Mouse (Mus musculus) neural tube, embryonic 11.5 days (tissue): ENCODE measurements at regions not wholly inside any gene's neighbourhood (a gene's known extent, or its start where the extent isn't known, plus 50 kb on each side); places are given as distances from the start of the nearest gene placed in this dataset.

Source experiments
- ATAC-seq: fragments of 200-750 bp; cut with Nextera tagmentation; 2 replicates; pipeline ENCODE4 v1.8.0; 2017; ENCODE audit warnings: moderate number of reproducible peaks, mild to moderate bottlenecking, moderate TSS enrichment, moderate library complexity; ENCODE audit not compliant: insufficient read depth, low FRiP score, low TSS enrichment
- DNase-seq: peaks from one replicate; pipeline ENCODE4 v3.0.0-alpha.2; 2015; ENCODE audit warnings: low spot score
- H3K27ac ChIP-seq: fragments of 300-500 bp; sonication (generic); 2 replicates; pipeline ENCODE4 v1.5.1; 2014; ENCODE audit warnings: low read depth, mild to moderate bottlenecking, low read length
- H3K27me3 ChIP-seq: fragments of 300-500 bp; sonication (generic); 2 replicates; pipeline ENCODE4 v1.6.1; 2014; ENCODE audit warnings: mild to moderate bottlenecking, low read length, mixed read lengths; ENCODE audit not compliant: control insufficient read depth, insufficient read depth
- H3K36me3 ChIP-seq: fragments of 300-500 bp; sonication (generic); 2 replicates; pipeline ENCODE4 v1.6.1; 2014; ENCODE audit warnings: mild to moderate bottlenecking, low read length, moderate library complexity, mixed read lengths; ENCODE audit not compliant: control insufficient read depth, insufficient read depth
- H3K4me1 ChIP-seq: fragments of 300-500 bp; sonication (generic); 2 replicates; pipeline ENCODE4 v1.6.1; 2014; ENCODE audit warnings: low read length, mixed read lengths; ENCODE audit not compliant: control insufficient read depth, insufficient read depth
- H3K4me2 ChIP-seq: fragments of 300-500 bp; sonication (generic); 2 replicates; pipeline ENCODE4 v1.6.1; 2014; ENCODE audit warnings: low read depth, mild to moderate bottlenecking, moderate library complexity
- H3K4me3 ChIP-seq: fragments of 300-500 bp; sonication (generic); 2 replicates; pipeline ENCODE4 v1.5.1; 2014; ENCODE audit warnings: low read depth, low read length
- H3K9ac ChIP-seq: fragments of 300-500 bp; sonication (generic); 2 replicates; pipeline ENCODE4 v1.6.1; 2014; ENCODE audit warnings: mild to moderate bottlenecking, low read length
- H3K9me3 ChIP-seq: fragments of 300-500 bp; sonication (generic); 2 replicates; pipeline ENCODE4 v1.6.1; 2016; ENCODE audit warnings: low read length; ENCODE audit not compliant: control insufficient read depth
- WGBS: fragments of 180-500 bp; shearing (Covaris S2); extraction: QIAGEN DNeasy Blood & Tissue Kit; methylation state at CpG from one replicate; pipeline ENCODE4 v1.1.7; 2014; 5-methylcytosine and 5-hydroxymethylcytosine counted together

DNA sequence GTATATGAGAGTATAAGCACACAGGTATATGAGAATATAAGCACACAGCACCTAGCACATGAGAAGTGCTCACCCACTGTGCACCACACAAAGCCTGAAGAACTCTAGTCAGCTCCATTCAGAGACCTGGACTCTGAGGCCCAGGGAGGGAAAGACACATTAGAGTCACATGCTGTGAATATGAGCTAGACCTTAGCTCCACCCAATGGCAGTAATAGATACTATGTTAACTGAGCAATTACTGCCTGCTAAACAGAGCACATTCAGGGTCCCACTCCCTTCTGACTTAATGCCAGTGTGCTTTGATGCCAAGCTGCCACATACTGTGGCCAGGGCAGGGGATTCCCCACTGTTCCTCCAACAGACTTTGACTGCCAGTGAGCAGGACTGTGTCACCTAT lies 89.2 kb downstream of the Gm26897 start:
- Histone ChIP-seq H3K4me3 (no peak overlapping the region), H3K27me3 (no peaks in the 10 kb centered on the region), H3K27ac (no peak overlapping the region), H3K4me2 (no peak overlapping the region), H3K36me3 (no peaks in the 10 kb centered on the region), H3K9me3 (no peaks in the 10 kb centered on the region), H3K4me1 (0 out of 2 replicates have a peak, but pooled peaks cover 3% of the 10 kb centered on the region), H3K9ac (no peak overlapping the region)
- no peak for ATAC-seq
- DNase-seq = peak; percentile 8

DNA sequence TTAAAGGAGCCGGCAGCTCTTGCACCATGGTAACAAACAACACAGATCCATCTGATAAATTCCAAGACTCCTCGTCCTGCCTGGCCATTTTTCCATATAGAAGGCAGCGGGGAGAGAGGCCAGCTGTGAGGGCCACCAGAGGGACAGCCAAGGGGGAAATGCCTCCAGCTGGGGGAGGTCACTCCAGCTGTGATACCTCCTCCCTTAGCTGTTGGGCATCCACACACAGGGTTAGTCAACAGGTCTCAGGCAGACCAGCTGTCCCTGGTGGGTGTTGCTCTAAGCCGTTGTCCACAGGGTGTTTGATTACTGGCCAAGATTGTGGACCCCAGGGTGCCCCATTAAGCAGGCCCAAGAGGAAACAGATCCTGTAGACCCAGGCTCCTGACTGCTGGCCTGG lies 89.7 kb downstream of the Gm26897 start:
- 36% methylated on average over 4 of the region's 4 CpGs for WGBS
- DNase-seq = no peak
- Histone ChIP-seq H3K4me3 (no peak overlapping the region), H3K4me2 (no peak overlapping the region), H3K27me3 (no peaks in the 10 kb centered on the region), H3K27ac (no peak overlapping the region), H3K9me3 (no peaks in the 10 kb centered on the region), H3K9ac (no peak overlapping the region), H3K36me3 (no peaks in the 10 kb centered on the region), H3K4me1 (0 out of 2 replicates have a peak, but pooled peaks cover 3% of the 10 kb centered on the region)
- no peak for ATAC-seq

DNA sequence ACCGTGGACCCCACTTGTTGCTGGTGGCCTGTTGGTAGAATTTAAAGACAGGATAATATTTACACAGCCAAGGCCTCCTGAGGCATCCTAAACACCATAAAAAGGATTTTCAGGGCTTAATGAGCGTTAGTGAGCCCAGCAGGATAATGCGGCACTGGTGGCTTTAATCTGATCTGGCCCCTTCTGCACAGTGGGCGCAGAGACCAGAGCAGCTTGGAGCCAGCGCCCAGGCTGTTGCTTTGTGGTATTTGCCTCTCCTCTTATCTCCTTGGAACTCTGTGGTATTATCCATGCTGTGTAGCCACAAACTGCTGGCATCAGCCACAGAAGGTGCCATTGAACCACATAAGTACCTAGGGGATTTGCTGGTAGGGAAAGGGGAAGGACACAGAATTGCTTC lies 90.1 kb downstream of the Gm26897 start:
- Histone ChIP-seq H3K9me3 (no peaks in the 10 kb centered on the region), H3K27me3 (no peaks in the 10 kb centered on the region), H3K4me3 (no peak overlapping the region), H3K27ac (no peak overlapping the region), H3K9ac (no peak overlapping the region; the same call in 1 of the 2 replicates), H3K4me2 (no peak overlapping the region), H3K36me3 (no peaks in the 10 kb centered on the region), H3K4me1 (0 out of 2 replicates have a peak, but pooled peaks cover 3% of the 10 kb centered on the region)
- DNase-seq (no peak), ATAC-seq (no peak)
- WGBS = 28% methylated on average over 5 of the region's 5 CpGs

DNA sequence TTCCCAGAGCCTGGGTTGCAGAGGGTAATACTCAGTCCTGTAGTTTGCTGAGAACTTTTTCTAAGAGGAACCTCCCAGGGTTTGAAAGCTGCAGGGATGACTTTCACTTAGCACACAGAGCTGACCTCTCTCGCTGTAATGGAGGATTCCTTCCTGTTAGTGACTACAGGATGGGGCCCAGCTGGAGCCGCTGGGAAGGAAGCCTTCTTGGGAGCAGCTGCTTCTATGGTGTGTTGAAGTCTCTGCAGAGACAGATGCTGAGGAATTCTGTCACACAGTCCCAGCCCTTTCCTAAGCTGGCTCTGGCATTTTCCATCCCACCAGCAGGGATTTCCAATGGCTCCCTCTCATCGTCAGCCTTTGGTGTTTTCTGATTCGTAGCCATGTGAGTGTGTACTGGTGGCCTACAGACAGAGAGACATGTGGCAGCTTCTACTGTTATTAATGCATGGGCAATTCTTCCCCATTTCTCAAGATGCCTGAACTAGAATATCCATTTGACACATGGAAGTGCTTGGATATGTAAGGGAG lies 90.9 kb downstream of the Gm26897 start:
- Histone ChIP-seq H3K36me3 (no peaks in the 10 kb centered on the region), H3K27ac (no peak overlapping the region; the same call in 1 of the 2 replicates), H3K4me3 (no peak overlapping the region), H3K4me1 (0 out of 2 replicates have a peak, but pooled peaks cover 3% of the 10 kb centered on the region), H3K4me2 (no peak overlapping the region), H3K9me3 (no peaks in the 10 kb centered on the region), H3K9ac (no peak overlapping the region), H3K27me3 (no peaks in the 10 kb centered on the region)
- WGBS = 63% methylated on average over 4 of the region's 4 CpGs
- ATAC-seq = no peak
- DNase-seq = no peak

DNA sequence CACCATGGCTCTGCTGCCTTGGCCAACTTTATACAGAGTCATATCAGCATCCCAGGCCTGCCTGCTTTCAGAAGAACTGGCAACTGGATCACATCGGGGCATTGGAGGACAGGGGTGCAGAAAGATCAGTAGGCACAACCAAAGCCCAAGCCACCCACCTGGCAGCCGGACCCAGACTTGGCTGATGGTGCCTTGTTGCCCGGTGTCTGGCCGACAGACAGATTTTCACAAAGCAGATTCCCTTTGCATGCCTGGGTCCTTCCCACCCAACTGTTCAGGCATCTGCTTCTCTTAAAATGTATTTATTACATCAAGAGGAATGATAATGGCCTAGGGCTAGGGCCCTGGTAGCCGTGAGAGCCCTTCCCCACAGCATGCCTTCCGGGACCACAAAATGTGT lies 96.2 kb downstream of the Gm26897 start:
- no peak overlapping the region for H3K27ac ChIP-seq
- H3K4me2 ChIP-seq = no peak overlapping the region
- WGBS = 85% methylated on average over 6 of the region's 6 CpGs
- no peak for ATAC-seq
- no peak overlapping the region for H3K9ac ChIP-seq
- no peak overlapping the region for H3K4me3 ChIP-seq
- H3K9me3 ChIP-seq = no peaks in the 10 kb centered on the region
- H3K4me1 ChIP-seq = no peaks in the 10 kb centered on the region
- no peak for DNase-seq
- H3K36me3 ChIP-seq = no peaks in the 10 kb centered on the region
- no peaks in the 10 kb centered on the region for H3K27me3 ChIP-seq

DNA sequence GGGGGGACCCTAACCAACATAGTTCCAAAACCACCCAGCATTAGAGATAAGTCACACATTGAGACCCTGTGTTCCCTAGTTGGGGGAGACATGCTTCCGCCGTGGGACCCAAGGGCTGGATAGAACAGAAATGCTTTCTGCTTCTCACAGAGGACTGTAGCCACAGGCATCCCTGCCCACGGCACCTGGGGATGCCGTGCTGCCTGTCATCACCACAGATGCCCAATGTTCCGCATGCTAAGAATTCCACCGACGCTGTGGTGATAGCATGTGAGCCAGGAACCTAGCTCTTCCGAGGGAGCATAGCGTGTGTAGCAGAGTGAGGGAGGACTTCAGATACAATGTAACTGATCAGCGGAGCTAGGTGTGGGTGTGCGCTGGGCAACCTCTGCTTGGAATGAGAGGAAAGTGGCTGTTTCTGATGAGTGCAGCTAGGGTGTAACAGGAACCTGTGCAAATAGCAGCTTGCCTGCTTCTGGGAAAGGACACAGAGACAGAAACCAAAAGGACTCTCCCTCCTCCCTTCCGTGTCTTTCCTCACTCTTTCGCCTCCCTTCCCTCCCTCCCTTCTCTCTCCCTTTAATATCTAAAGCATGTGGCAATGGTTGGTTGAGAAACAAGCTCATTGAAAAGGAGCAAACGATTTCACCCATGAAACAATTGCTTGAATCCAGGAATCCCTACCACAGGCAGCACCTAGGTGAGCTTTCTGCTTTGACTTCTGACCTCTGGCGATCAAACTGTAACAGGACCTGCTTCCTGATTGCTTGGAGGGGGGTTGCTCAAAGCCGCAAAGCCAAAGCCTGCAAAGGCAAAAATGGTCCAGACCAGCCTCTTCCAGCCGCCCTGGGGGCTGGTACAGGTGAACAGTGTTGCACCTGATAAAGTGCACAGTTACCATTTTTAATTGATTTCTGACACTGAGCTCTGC lies 102.3 kb downstream of the Gm26897 start:
- Histone ChIP-seq H3K4me3 (no peak overlapping the region), H3K36me3 (no peaks in the 10 kb centered on the region), H3K9ac (no peak overlapping the region), H3K27ac (no peak overlapping the region), H3K9me3 (no peaks in the 10 kb centered on the region), H3K27me3 (no peaks in the 10 kb centered on the region), H3K4me1 (peaks cover 7% of the 10 kb centered on the region; the same call in 1 of the 2 replicates), H3K4me2 (no peak overlapping the region)
- WGBS = 52% methylated on average over 17 of the region's 17 CpGs
- no peak for DNase-seq
- no peak for ATAC-seq

DNA sequence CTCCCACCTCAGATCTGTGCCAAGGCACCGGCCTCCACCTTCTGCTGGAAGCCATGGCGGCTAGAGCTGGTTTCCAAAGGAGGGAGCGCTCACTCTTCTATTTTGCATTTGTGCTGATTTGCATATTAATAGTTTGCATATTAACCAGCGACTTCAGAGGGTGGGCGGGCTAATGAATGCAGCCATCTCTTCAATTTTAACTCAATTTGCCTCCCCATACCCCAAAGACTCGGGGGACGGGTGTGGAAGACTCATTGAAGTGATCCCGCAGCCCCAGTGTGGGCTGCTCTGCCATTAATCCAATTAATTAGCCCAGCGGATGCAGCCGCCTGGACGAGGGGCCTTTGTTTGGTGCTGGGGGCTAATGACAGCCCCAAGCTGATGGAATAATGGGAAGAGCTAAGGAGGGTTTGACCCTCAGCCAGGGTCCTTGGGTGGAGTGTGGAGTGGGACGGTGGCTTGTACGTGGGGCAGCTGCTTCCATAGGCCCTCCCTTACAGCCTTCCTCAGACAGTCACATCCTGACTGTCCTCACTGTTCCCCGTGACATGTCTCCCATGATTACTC lies 103.0 kb downstream of the Gm26897 start:
- H3K27me3 ChIP-seq = no peaks in the 10 kb centered on the region
- H3K4me2 ChIP-seq = no peak overlapping the region
- ATAC-seq (peak; percentile 79), DNase-seq (peak; percentile 58)
- WGBS = 14% methylated on average over 14 of the region's 14 CpGs
- no peak overlapping the region for H3K27ac ChIP-seq
- no peaks in the 10 kb centered on the region for H3K36me3 ChIP-seq
- no peaks in the 10 kb centered on the region for H3K9me3 ChIP-seq
- H3K9ac ChIP-seq = no peak overlapping the region
- peaks cover 7% of the 10 kb centered on the region; the same call in 1 of the 2 replicates for H3K4me1 ChIP-seq
- no peak overlapping the region for H3K4me3 ChIP-seq

DNA sequence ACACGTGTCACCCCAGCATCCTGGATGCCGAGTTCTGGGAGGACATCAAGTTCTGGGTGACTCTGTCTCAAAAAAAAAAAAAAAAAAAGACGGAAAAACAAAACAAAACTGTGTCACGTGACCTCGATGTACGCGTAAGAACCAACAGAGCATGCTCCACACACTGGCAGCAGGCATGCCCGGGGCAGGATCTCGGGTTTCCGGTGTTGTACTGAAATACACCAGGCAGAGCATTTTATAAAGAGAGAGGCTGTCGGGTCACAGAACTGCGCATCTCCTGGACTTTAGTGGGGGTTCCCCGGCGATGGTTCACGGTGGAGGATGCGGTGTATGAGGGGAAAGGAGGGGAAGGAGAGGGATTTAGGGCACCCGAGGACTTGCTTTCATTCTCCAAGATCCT lies 108.7 kb downstream of the Gm26897 start:
- Histone ChIP-seq H3K36me3 (no peaks in the 10 kb centered on the region), H3K4me1 (no peaks in the 10 kb centered on the region), H3K9me3 (no peaks in the 10 kb centered on the region), H3K9ac (no peak overlapping the region), H3K27me3 (no peaks in the 10 kb centered on the region), H3K4me3 (no peak overlapping the region), H3K27ac (no peak overlapping the region), H3K4me2 (no peak overlapping the region)
- no peak for ATAC-seq
- no peak for DNase-seq
- 63% methylated on average over 17 of the region's 17 CpGs for WGBS
